12 mouse cellular contexts compared by ENCODE assay signal in the genomic region with DNA sequence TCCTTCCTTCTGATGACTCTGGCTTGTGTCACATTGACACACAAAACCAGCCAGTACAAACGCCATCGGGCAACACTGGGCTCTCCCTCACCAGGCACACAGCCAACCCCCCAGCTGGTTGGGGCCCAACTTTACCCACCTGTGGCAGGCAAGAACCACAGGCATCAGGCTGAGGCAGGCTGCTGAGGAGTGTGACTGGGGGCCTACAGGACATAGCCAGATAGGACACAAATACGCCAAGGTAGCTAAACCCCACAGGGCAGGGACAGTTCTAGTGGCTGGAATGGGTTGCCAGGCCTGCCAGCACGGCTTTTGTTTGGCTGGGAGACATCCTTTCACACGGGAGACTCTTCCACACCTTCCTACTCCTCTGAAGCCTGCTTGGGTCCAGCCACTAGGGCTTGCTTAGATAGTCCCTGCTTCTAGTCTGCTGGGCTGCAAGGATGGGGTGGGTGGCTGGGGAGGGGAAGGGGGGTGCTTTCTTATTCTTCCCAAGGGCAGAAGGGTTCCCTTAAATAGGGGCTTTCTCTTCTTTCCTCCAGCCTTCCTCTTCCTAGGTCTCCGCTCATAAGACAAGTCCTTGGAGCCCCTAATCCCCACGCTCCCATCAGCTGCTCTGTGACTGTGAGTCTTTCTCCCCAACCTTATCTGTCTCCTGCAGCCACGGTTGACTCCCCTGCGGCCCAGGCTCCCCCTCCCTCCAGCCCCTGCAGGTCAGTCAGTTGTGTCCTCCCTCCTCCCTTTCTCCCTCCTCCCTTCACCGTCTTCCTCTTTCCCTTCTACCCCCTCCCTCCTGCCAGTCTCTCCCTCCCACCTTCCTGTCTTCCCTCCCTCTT. TPM values are rescaled to one million over a fixed set of nuclear protein-coding genes. Genes with fewer than 3 reads are reported as not detected.
DNase-seq lines count a peak whose midpoint lies in the region; ATAC-seq lines count a peak whose summit lies in the region.
"Had no signal": no experiment of that assay in that cellular context is flagged by ENCODE, and none has a peak within 500 bp of the region (broad histone marks: within the 10 kb centered on the region; RNA-seq: fewer than 3 reads in every experiment).

No protein-coding gene starts in this region.

- 6% methylated on average over 10 of the region's 10 CpGs for WGBS in liver, embryonic 13.5 days (ENCODE audit: insufficient replicate concordance)

- peak overlapping the region; percentile 28 for H3K4me3 ChIP-seq in megakaryocyte, embryonic 14.5 days (replicated peaks)
- H3K4me3 ChIP-seq in liver, embryonic 13.5 days (replicated peaks): peak overlapping the region; percentile 36
- H3K4me3 ChIP-seq: neural tube, embryonic 12.5 days had no signal

- peak; percentile 18 for DNase-seq in embryo, embryonic 10 days (ENCODE audit: low spot score)
- DNase-seq in embryo, embryonic 11 days: no peak
- DNase-seq in liver, embryonic 13.5 days: peak; percentile 90
- peak; percentile 64 to 77 for DNase-seq in spleen, postnatal 36 days (ENCODE audit: low spot score in 2 of 2)
- no peak for DNase-seq in gastrocnemius, postnatal 25 days
- DNase-seq in kidney, adult 18-20 months: no peak
- DNase-seq: heart, adult 18-20 months; lung, adult 18-20 months had no signal

- no peak for ATAC-seq in megakaryocyte, adult 5-6 weeks (ENCODE audit: poor library complexity, severe bottlenecking)
- ATAC-seq in liver, embryonic 13.5 days (ENCODE audit: low read depth): peak; percentile 95
- ATAC-seq: Patski had no signal

- peaks cover 39% of the 10 kb centered on the region for H3K4me1 ChIP-seq in megakaryocyte, embryonic 14.5 days
- H3K4me1 ChIP-seq in liver, embryonic 13.5 days (replicated peaks): peaks cover 75% of the 10 kb centered on the region

- H3K4me2 ChIP-seq in liver, embryonic 13.5 days: peak overlapping the region; percentile 69
- H3K4me2 ChIP-seq: neural tube, embryonic 12.5 days had no signal

- H3K9me3 ChIP-seq in megakaryocyte, embryonic 14.5 days: no peaks in the 10 kb centered on the region
- H3K9me3 ChIP-seq in liver, embryonic 13.5 days (replicated peaks): no peaks in the 10 kb centered on the region
- H3K9me3 ChIP-seq: neural tube, embryonic 12.5 days had no signal

- peak overlapping the region; percentile 98 for H3K27ac ChIP-seq in liver, embryonic 13.5 days
- H3K27ac ChIP-seq: neural tube, embryonic 12.5 days had no signal

- H3K9ac ChIP-seq in liver, embryonic 13.5 days: peak overlapping the region; percentile 76
- H3K9ac ChIP-seq: neural tube, embryonic 12.5 days had no signal

- peaks cover 58% of the 10 kb centered on the region for H3K27me3 ChIP-seq in megakaryocyte, embryonic 14.5 days (replicated peaks)
- peaks cover 25% of the 10 kb centered on the region for H3K27me3 ChIP-seq in liver, embryonic 13.5 days

- H3K36me3 ChIP-seq in megakaryocyte, embryonic 14.5 days (replicated peaks; ENCODE audit: low read length): no peaks in the 10 kb centered on the region
- H3K36me3 ChIP-seq in liver, embryonic 13.5 days: no peaks in the 10 kb centered on the region
- H3K36me3 ChIP-seq: neural tube, embryonic 12.5 days had no signal

RNA-seq across cellular contexts. Expression of a gene that starts 29.1 kb away (rescaled TPM):
- not detected in 2 replicates for polyA plus RNA-seq in megakaryocyte, embryonic 14.5 days (2012; ENCODE audit: insufficient read depth, low replicate concordance)
- not detected in 2 replicates for total RNA-seq in megakaryocyte, adult 5-6 weeks (2015)
- total RNA-seq in megakaryocyte, adult 5-6 weeks (2017): not detected in 2 replicates
- 0.03 and 0.09 TPM in 2 replicates for polyA plus RNA-seq in liver, embryonic 13.5 days (2015; fragmentation: Nextera tagmentation; extraction: Ambion mirVana)
- total RNA-seq in gastrocnemius, postnatal 25 days (2021): 10 to 100 TPM; 34.1 to 44.0 TPM

RNA-seq across cellular contexts. Expression of a gene that starts 29.9 kb away (rescaled TPM):
- not detected in 2 replicates for polyA plus RNA-seq in megakaryocyte, embryonic 14.5 days (2012; ENCODE audit: insufficient read depth, low replicate concordance)
- 0.04 and 0.11 TPM in 2 replicates for total RNA-seq in megakaryocyte, adult 5-6 weeks (2015)
- 0.07 and 0.12 TPM in 2 replicates for total RNA-seq in megakaryocyte, adult 5-6 weeks (2017)
- 0.05 TPM in 1 of 2 replicates, not detected in the other for polyA plus RNA-seq in liver, embryonic 13.5 days (2015; fragmentation: Nextera tagmentation; extraction: Ambion mirVana)
- under 1 TPM; 0.83 to 0.84 TPM for total RNA-seq in gastrocnemius, postnatal 25 days (2021)

RNA-seq across cellular contexts. Expression of a gene that starts 31.3 kb away (rescaled TPM):
- polyA plus RNA-seq in megakaryocyte, embryonic 14.5 days (2012; ENCODE audit: insufficient read depth, low replicate concordance): 8.1 TPM in 1 of 2 replicates, not detected in the other
- total RNA-seq in megakaryocyte, adult 5-6 weeks (2015): 4.1 and 6.4 TPM in 2 replicates
- total RNA-seq in megakaryocyte, adult 5-6 weeks (2017): 5.0 and 8.0 TPM in 2 replicates
- 3.6 and 3.8 TPM in 2 replicates for polyA plus RNA-seq in liver, embryonic 13.5 days (2015; fragmentation: Nextera tagmentation; extraction: Ambion mirVana)
- 10 to 100 TPM; 12.8 to 15.7 TPM for total RNA-seq in gastrocnemius, postnatal 25 days (2021)

Comparison
In these comparisons a context has a peak if more than half of its experiments do, and no peak if none do; other contexts are left out.
1. DNase-seq: peak in embryo, embryonic 10 days (single experiment), liver, embryonic 13.5 days (single experiment) and spleen, postnatal 36 days (2 of 2); none in embryo, embryonic 11 days (single experiment), gastrocnemius, postnatal 25 days (single experiment) and kidney, adult 18-20 months (single experiment).
2. RNA of a gene that starts 29.1 kb away (total RNA-seq): 34.1 to 44.0 TPM in gastrocnemius, postnatal 25 days; not detected in megakaryocyte, adult 5-6 weeks; every median in the first group is over 10 times any median in the second.